Mouse (Mus musculus): ENCODE results near the gene Idua. TPM values are rescaled to one million over a fixed set of nuclear protein-coding genes. Genes with fewer than 3 reads are reported as not detected.

The Idua gene
- total and polyA plus RNA-seq, 2 experiments, result 2.6 to 7.3 TPM

GRCm38 (mm10) chr5:108678296-108678854 lies 18.2 kb downstream of the Idua start:
- DNase-seq (ENCODE audit: extremely low read depth, low read depth, low spot score), result no peak
- 93% methylated on average over 6 of the region's 6 CpGs for WGBS
- H3K27ac ChIP-seq (replicated peaks; ENCODE audit: insufficient read depth, low read depth, low read length), result no peak overlapping the region

GRCm38 (mm10) chr5:108679909-108680308 lies 19.8 kb downstream of the Idua start:
- DNase-seq (ENCODE audit: extremely low read depth, low read depth, low spot score), result no peak

More at GRCm38 (mm10) chr5:108678296-108678854, 18.2 kb downstream of the Idua start:
- Histone ChIP-seq H3K79me2 (ENCODE audit: control insufficient read depth, insufficient read depth, low read length) (peaks cover 7% of the 10 kb centered on the region; the same call in 1 of the 2 replicates), H3K36me3 (ENCODE audit: control insufficient read depth, insufficient read depth, low read length) (no peaks in the 10 kb centered on the region), H3K4me3 (ENCODE audit: insufficient read depth, low read depth, low read length) (no peak overlapping the region), H3K9ac (ENCODE audit: low read depth, low read length) (no peak overlapping the region), H3K4me1 (ENCODE audit: control insufficient read depth, insufficient read depth, low read length) (peaks cover 11% of the 10 kb centered on the region), H3K27me3 (ENCODE audit: control insufficient read depth, insufficient read depth, low read length) (no peaks in the 10 kb centered on the region)
- TF ChIP-seq POLR2A (IDR thresholded peaks at IDR 0.05; ENCODE audit: extremely low read depth, insufficient read depth, low read length) (no peak), CTCF (IDR thresholded peaks at IDR 0.05; ENCODE audit: low read depth, low read length) (no peak)

GRCm38 (mm10) chr5:108680871-108681270 lies 20.7 kb downstream of the Idua start:
- H3K27me3 ChIP-seq (ENCODE audit: control insufficient read depth, insufficient read depth, low read length), result no peaks in the 10 kb centered on the region
- H3K36me3 ChIP-seq (ENCODE audit: control insufficient read depth, insufficient read depth, low read length), result no peaks in the 10 kb centered on the region
- TF ChIP-seq CTCF (IDR thresholded peaks at IDR 0.05; ENCODE audit: low read depth, low read length), result no peak
- TF ChIP-seq POLR2A (IDR thresholded peaks at IDR 0.05; ENCODE audit: extremely low read depth, insufficient read depth, low read length), result no peak
- no peaks in the 10 kb centered on the region for H3K79me2 ChIP-seq (ENCODE audit: control insufficient read depth, insufficient read depth, low read length)
- 95% methylated on average over 6 of the region's 6 CpGs for WGBS
- no peak overlapping the region for H3K27ac ChIP-seq (replicated peaks; ENCODE audit: insufficient read depth, low read depth, low read length)
- no peak for DNase-seq (ENCODE audit: extremely low read depth, low read depth, low spot score)
- H3K9ac ChIP-seq (ENCODE audit: low read depth, low read length), result no peak overlapping the region
- peaks cover 2% of the 10 kb centered on the region; the same call in 1 of the 2 replicates for H3K4me1 ChIP-seq (ENCODE audit: control insufficient read depth, insufficient read depth, low read length)
- no peak overlapping the region for H3K4me3 ChIP-seq (ENCODE audit: insufficient read depth, low read depth, low read length)

More at GRCm38 (mm10) chr5:108679909-108680308, 19.8 kb downstream of the Idua start:
- WGBS, result 41% methylated on average over 3 of the region's 3 CpGs
- Histone ChIP-seq H3K4me1 (ENCODE audit: control insufficient read depth, insufficient read depth, low read length) (peaks cover 6% of the 10 kb centered on the region), H3K4me3 (ENCODE audit: insufficient read depth, low read depth, low read length) (no peak overlapping the region), H3K36me3 (ENCODE audit: control insufficient read depth, insufficient read depth, low read length) (no peaks in the 10 kb centered on the region), H3K27ac (replicated peaks; ENCODE audit: insufficient read depth, low read depth, low read length) (no peak overlapping the region), H3K27me3 (ENCODE audit: control insufficient read depth, insufficient read depth, low read length) (no peaks in the 10 kb centered on the region), H3K9ac (ENCODE audit: low read depth, low read length) (no peak overlapping the region), H3K79me2 (ENCODE audit: control insufficient read depth, insufficient read depth, low read length) (no peaks in the 10 kb centered on the region)
- TF ChIP-seq POLR2A (IDR thresholded peaks at IDR 0.05; ENCODE audit: extremely low read depth, insufficient read depth, low read length), result no peak
- peak; percentile 55 for TF ChIP-seq CTCF (IDR thresholded peaks at IDR 0.05; ENCODE audit: low read depth, low read length)

GRCm38 (mm10) chr5:108689091-108689490 lies 29.0 kb downstream of the Idua start:
- H3K27me3 ChIP-seq (ENCODE audit: control insufficient read depth, insufficient read depth, low read length), result no peaks in the 10 kb centered on the region
- DNase-seq (ENCODE audit: extremely low read depth, low read depth, low spot score), result no peak
- H3K27ac ChIP-seq (replicated peaks; ENCODE audit: insufficient read depth, low read depth, low read length), result no peak overlapping the region
- H3K9ac ChIP-seq (ENCODE audit: low read depth, low read length), result no peak overlapping the region
- 88% methylated on average over 5 of the region's 5 CpGs for WGBS
- H3K4me3 ChIP-seq (ENCODE audit: insufficient read depth, low read depth, low read length), result no peak overlapping the region
- no peaks in the 10 kb centered on the region for H3K36me3 ChIP-seq (ENCODE audit: control insufficient read depth, insufficient read depth, low read length)
- TF ChIP-seq CTCF (IDR thresholded peaks at IDR 0.05; ENCODE audit: low read depth, low read length) (no peak), POLR2A (IDR thresholded peaks at IDR 0.05; ENCODE audit: extremely low read depth, insufficient read depth, low read length) (no peak)
- peaks cover 12% of the 10 kb centered on the region for H3K4me1 ChIP-seq (ENCODE audit: control insufficient read depth, insufficient read depth, low read length)
- no peaks in the 10 kb centered on the region for H3K79me2 ChIP-seq (ENCODE audit: control insufficient read depth, insufficient read depth, low read length)

- Histone ChIP-seq H3K79me2 (ENCODE audit: control insufficient read depth, insufficient read depth, low read length) (peaks cover under 1% of the 10 kb centered on the region; the same call in 1 of the 2 replicates), H3K27ac (replicated peaks; ENCODE audit: insufficient read depth, low read depth, low read length) (no peak overlapping the region), H3K36me3 (ENCODE audit: control insufficient read depth, insufficient read depth, low read length) (no peaks in the 10 kb centered on the region), H3K4me3 (ENCODE audit: insufficient read depth, low read depth, low read length) (no peak overlapping the region), H3K27me3 (ENCODE audit: control insufficient read depth, insufficient read depth, low read length) (no peaks in the 10 kb centered on the region), H3K9ac (ENCODE audit: low read depth, low read length) (no peak overlapping the region), H3K4me1 (ENCODE audit: control insufficient read depth, insufficient read depth, low read length) (peaks cover 15% of the 10 kb centered on the region)
- no peak for TF ChIP-seq CTCF (IDR thresholded peaks at IDR 0.05; ENCODE audit: low read depth, low read length)
- no peak for TF ChIP-seq POLR2A (IDR thresholded peaks at IDR 0.05; ENCODE audit: extremely low read depth, insufficient read depth, low read length)
- DNase-seq (ENCODE audit: extremely low read depth, low read depth, low spot score), result no peak
- 79% methylated on average over 4 of the region's 4 CpGs for WGBS
Observed at GRCm38 (mm10) chr5:108691152-108691551, 31.0 kb downstream of the Idua start.

- H3K4me1 ChIP-seq (ENCODE audit: control insufficient read depth, insufficient read depth, low read length), result peaks cover 19% of the 10 kb centered on the region
- peak; percentile 78 for DNase-seq (ENCODE audit: extremely low read depth, low read depth, low spot score)
- no peak for TF ChIP-seq POLR2A (IDR thresholded peaks at IDR 0.05; ENCODE audit: extremely low read depth, insufficient read depth, low read length)
- peak; percentile 76 for TF ChIP-seq CTCF (IDR thresholded peaks at IDR 0.05; ENCODE audit: low read depth, low read length)
- H3K27me3 ChIP-seq (ENCODE audit: control insufficient read depth, insufficient read depth, low read length), result no peaks in the 10 kb centered on the region
- H3K27ac ChIP-seq (replicated peaks; ENCODE audit: insufficient read depth, low read depth, low read length), result no peak within 1 kb of the TSS
- H3K36me3 ChIP-seq (ENCODE audit: control insufficient read depth, insufficient read depth, low read length), result no peaks in the 10 kb centered on the region
- 2% methylated on average over 16 of the region's 18 CpGs for WGBS
- peak within 1 kb of the TSS; percentile 6 for H3K4me3 ChIP-seq (ENCODE audit: insufficient read depth, low read depth, low read length)
- peaks cover 3% of the 10 kb centered on the region; the same call in 1 of the 2 replicates for H3K79me2 ChIP-seq (ENCODE audit: control insufficient read depth, insufficient read depth, low read length)
- 0 out of 2 replicates have a peak within 1 kb of the TSS, but pooled peaks have one; percentile 25 for H3K9ac ChIP-seq (ENCODE audit: low read depth, low read length)
Observed at GRCm38 (mm10) chr5:108692271-108692670, 32.1 kb downstream of the Idua start, which contains the start of gene Fgfrl1. Fgfrl1 (plus strand) TSS chr5:108692382.
